Mouse (Mus musculus) cortical plate, adult 2 months (tissue): Measurements from ENCODE around the gene Dgki.

Experiments used
- CTCF ChIP-seq: fragments of 200-500 bp; IDR thresholded peaks from 2 replicates; pipeline ENCODE4 v1.5.1; 2011; ENCODE audit warnings: mild to moderate bottlenecking, control low read depth, low read length; ENCODE audit not compliant: insufficient read depth; ENCODE audit errors: extremely low read depth
- POLR2A ChIP-seq: fragments of 200-500 bp; IDR thresholded peaks from 2 replicates; pipeline ENCODE4 v1.6.1; 2011; ENCODE audit warnings: mild to moderate bottlenecking, low read length, control low read depth; ENCODE audit not compliant: insufficient read depth; ENCODE audit errors: extremely low read depth

DNA sequence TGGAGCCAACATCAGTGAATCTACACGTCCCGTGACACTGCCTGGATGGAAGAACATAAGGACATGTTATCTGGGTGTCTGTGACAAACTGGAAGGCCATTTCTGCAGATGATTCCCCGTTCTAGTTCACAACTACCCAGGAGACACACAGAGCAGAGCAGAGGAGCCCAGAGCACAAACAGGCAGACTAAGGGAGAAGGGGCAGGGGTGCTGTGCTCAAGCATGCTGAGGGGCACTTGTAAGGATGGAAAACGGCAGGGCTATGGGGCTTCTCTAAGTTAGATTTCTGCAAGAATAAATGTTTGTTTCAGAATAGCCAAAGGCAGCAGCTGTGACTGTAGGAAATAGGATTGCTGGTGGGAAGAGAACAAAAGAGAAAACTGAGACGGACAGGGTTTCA lies 408.2 kb downstream of the Dgki start:
- TF ChIP-seq CTCF (no peak), POLR2A (no peak)
